19 mouse cellular contexts compared by ENCODE assay signal in the genomic region with DNA sequence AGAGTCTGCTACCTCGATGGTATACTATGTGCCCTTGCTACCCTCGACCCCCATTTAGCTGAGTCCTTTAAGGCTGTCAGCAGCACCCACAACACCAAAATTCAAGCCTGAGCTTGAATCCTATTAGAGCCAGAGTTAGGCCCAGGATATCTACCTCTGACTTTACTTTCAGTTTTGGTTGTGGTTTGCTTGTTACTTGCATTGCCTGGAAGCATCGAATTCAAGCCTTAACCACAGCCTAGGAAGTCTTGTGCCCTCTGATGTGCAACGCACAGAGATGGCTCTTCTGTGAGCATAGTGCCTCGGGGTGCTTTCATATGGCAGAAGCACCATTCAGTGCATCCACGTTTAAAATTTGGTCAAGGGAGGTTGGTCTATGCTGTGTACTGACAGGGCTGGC. TPM values are rescaled to one million over a fixed set of nuclear protein-coding genes. Genes with fewer than 3 reads are reported as not detected.
A peak's percentile ranks its signal among the peaks of the same experiment; 100 is the strongest.
DNase-seq lines count a peak whose midpoint lies in the region; ATAC-seq and TF ChIP-seq lines count a peak whose summit lies in the region.
"Had no signal": no experiment of that assay in that cellular context is flagged by ENCODE, and none has a peak within 500 bp of the region (broad histone marks: within the 10 kb centered on the region; RNA-seq: fewer than 3 reads in every experiment).

No protein-coding gene starts in this region.

- TF ChIP-seq POLR2A in myocyte (IDR thresholded peaks at IDR 0.05; ENCODE audit: insufficient read length, low read depth), result no peak

- no peaks in the 10 kb centered on the region for H3K36me3 ChIP-seq in liver, embryonic 12.5 days
- H3K36me3 ChIP-seq in myocyte (ENCODE audit: control insufficient read depth, insufficient read depth), result no peaks in the 10 kb centered on the region
- H3K36me3 ChIP-seq: forebrain, embryonic 12.5 days; hindbrain, embryonic 15.5 days; liver, embryonic 15.5 days; neural tube, embryonic 15.5 days had no signal

- H3K27me3 ChIP-seq in liver, embryonic 12.5 days (replicated peaks), result peaks cover 20% of the 10 kb centered on the region
- peaks cover 12% of the 10 kb centered on the region for H3K27me3 ChIP-seq in myocyte (ENCODE audit: control insufficient read depth, insufficient read depth, insufficient read length)

- H3ac ChIP-seq in myocyte (ENCODE audit: control insufficient read depth, insufficient read length), result no peak overlapping the region

- H3K79me2 ChIP-seq in myocyte (ENCODE audit: control insufficient read depth, insufficient read depth), result no peaks in the 10 kb centered on the region

- peak overlapping the region; percentile 41 for H3K4me2 ChIP-seq in liver, embryonic 12.5 days
- H3K4me2 ChIP-seq in myocyte (ENCODE audit: low read depth), result peak overlapping the region; percentile 60
- H3K4me2 ChIP-seq: forebrain, embryonic 12.5 days; hindbrain, embryonic 15.5 days; liver, embryonic 15.5 days; midbrain, embryonic 11.5 days; neural tube, embryonic 15.5 days had no signal

- 37% methylated on average over 6 of the region's 6 CpGs for WGBS in liver, embryonic 12.5 days (ENCODE audit: insufficient replicate concordance)

- no peak overlapping the region for H3K27ac ChIP-seq in liver, embryonic 12.5 days
- H3K27ac ChIP-seq: forebrain, embryonic 12.5 days; hindbrain, embryonic 15.5 days; liver, embryonic 15.5 days; neural tube, embryonic 15.5 days had no signal

- H3K9ac ChIP-seq in liver, embryonic 12.5 days, result no peak overlapping the region
- H3K9ac ChIP-seq: forebrain, embryonic 12.5 days; hindbrain, embryonic 15.5 days; liver, embryonic 15.5 days; neural tube, embryonic 15.5 days had no signal

- no peak overlapping the region for H3K4me3 ChIP-seq in liver, embryonic 12.5 days
- H3K4me3 ChIP-seq in myocyte, result no peak overlapping the region
- H3K4me3 ChIP-seq: forebrain, embryonic 12.5 days; hindbrain, embryonic 15.5 days; liver, embryonic 15.5 days; neural tube, embryonic 15.5 days had no signal

- ATAC-seq in liver, embryonic 12.5 days, result no peak

- no peaks in the 10 kb centered on the region for H3K9me3 ChIP-seq in liver, embryonic 12.5 days (replicated peaks)
- H3K9me3 ChIP-seq: forebrain, embryonic 12.5 days; hindbrain, embryonic 15.5 days; liver, embryonic 15.5 days; neural tube, embryonic 15.5 days had no signal

- peak; percentile 67 for DNase-seq in CD4-positive, CD25-positive, alpha-beta regulatory T cell, adult 2 months (ENCODE audit: low read depth, low spot score)
- DNase-seq in T-cell, adult 2 months (ENCODE audit: low spot score), result peak; percentile 48
- no peak for DNase-seq in urinary bladder, postnatal 25 days (ENCODE audit: low spot score)
- no peak for DNase-seq in thymus, postnatal 4 days
- DNase-seq in right cerebral cortex, postnatal 14 days, result no peak
- DNase-seq: adrenal gland, adult 2 months; cerebellum, adult 11 months; cerebellum, postnatal 14 days; gastrocnemius, postnatal 14 days; kidney, adult 9 months; layer of hippocampus, postnatal 36 days; lung, postnatal 14 days had no signal

- H3K4me1 ChIP-seq in liver, embryonic 12.5 days, result peaks cover 60% of the 10 kb centered on the region

TF ChIP-seq in myocyte, 11 proteins besides CTCF, POLR2A, EP300 and RAD21:
- no peak for TF ChIP-seq MYOD1 (IDR thresholded peaks at IDR 0.05; ENCODE audit: control insufficient read depth in 1 of 3, insufficient read length in 2 of 3, low read depth in 2 of 3)
- TF ChIP-seq USF1 (IDR thresholded peaks at IDR 0.05; ENCODE audit: low read depth), result no peak
- TF ChIP-seq MYOG (IDR thresholded peaks at IDR 0.05; ENCODE audit: control insufficient read depth in 1 of 3, insufficient read depth in 1 of 3, insufficient read length in 2 of 3, low read depth in 2 of 3), result no peak
- no peak for TF ChIP-seq CEBPB (IDR thresholded peaks at IDR 0.05; ENCODE audit: insufficient read depth, poor library complexity, severe bottlenecking)
- no peak for TF ChIP-seq TCF3 (IDR thresholded peaks at IDR 0.05; ENCODE audit: insufficient read length, low read depth)
- no peak for TF ChIP-seq E2F4 (IDR thresholded peaks at IDR 0.05; ENCODE audit: insufficient read depth)
- TF ChIP-seq POLR2AphosphoS2 (IDR thresholded peaks at IDR 0.05; ENCODE audit: insufficient read length, low read depth), result no peak
- no peak for TF ChIP-seq SRF (IDR thresholded peaks at IDR 0.05; ENCODE audit: control insufficient read depth, insufficient read length, low read depth)
- TF ChIP-seq REST (IDR thresholded peaks at IDR 0.05; ENCODE audit: insufficient read depth, insufficient read length), result no peak
- TF ChIP-seq TCF12 (IDR thresholded peaks at IDR 0.05; ENCODE audit: insufficient read depth, poor library complexity, severe bottlenecking), result no peak
- TF ChIP-seq MAX (IDR thresholded peaks at IDR 0.05; ENCODE audit: low read depth), result no peak

RNA-seq across cellular contexts. Expression of a gene that starts 5.3 kb away (rescaled TPM):
- 9.5 and 9.6 TPM in 2 replicates for polyA plus RNA-seq in liver, embryonic 12.5 days (2016; fragmentation: Nextera tagmentation; extraction: Ambion mirVana)
- not detected for polyA plus RNA-seq in myocyte (2012; fragmentation: generic; extraction: Trizol)

RNA-seq across cellular contexts. Expression of a gene that starts 38.1 kb away (rescaled TPM):
- 73.1 and 74.8 TPM in 2 replicates for polyA plus RNA-seq in liver, embryonic 12.5 days (2016; fragmentation: Nextera tagmentation; extraction: Ambion mirVana)
- polyA plus RNA-seq in myocyte (2012; fragmentation: generic; extraction: Trizol), result 12.0 TPM

Comparison
In these comparisons a context has a peak if more than half of its experiments do, and no peak if none do; other contexts are left out.
1. DNase-seq: peak in CD4-positive, CD25-positive, alpha-beta regulatory T cell, adult 2 months (single experiment) and T-cell, adult 2 months (single experiment); none in urinary bladder, postnatal 25 days (single experiment), thymus, postnatal 4 days (single experiment) and right cerebral cortex, postnatal 14 days (single experiment).
2. RNA of a gene that starts 5.3 kb away (polyA plus RNA-seq): 9.5 to 9.6 TPM in liver, embryonic 12.5 days; not detected in myocyte (single experiment); every median in the first group is over 10 times any median in the second.